Mouse (Mus musculus) megakaryocyte, embryonic 14.5 days (primary cell): Measurements from ENCODE around the gene Vezf1.

Source experiments
- FLI1 ChIP-seq: IDR thresholded peaks from 2 replicates; pipeline ENCODE4 v1.6.1; 2012; ENCODE audit warnings: low read length, inconsistent platforms, mixed read lengths
- GATA1 ChIP-seq: IDR thresholded peaks from 3 replicates; pipeline ENCODE4 v1.6.1; 2012; ENCODE audit warnings: mixed read lengths, low read length, inconsistent platforms, borderline replicate concordance

DNA sequence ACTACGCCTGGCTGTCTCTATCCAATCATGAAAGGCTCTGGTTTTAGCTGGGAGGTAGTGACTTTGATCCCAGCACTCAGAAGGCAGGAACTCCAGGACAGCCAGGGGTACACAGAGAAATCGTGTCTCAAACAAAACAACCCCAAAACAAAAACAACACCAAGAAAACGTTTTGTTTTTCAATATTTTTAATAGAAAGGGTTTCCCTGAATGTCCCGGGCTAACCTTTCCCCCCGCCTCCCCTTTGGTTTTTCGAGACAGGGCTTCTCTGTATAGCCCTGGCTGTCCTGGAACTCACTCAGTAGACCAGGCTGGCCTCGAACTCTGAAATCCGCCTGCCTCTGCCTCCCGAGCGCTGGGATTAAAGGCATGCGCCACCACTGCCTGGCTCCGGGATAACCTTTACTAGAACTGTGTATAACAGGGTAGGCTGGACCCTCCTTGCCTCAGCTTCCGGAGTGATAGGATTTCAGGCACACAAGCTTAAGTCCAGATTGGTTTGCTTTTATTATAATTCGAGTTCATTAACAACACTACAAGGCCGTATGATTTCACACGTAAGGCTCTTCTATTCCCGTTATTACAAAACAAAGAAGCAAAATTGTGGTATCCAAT is 21.6 kb upstream of the Vezf1 start:
- TF ChIP-seq GATA1: no peak
- TF ChIP-seq FLI1: no peak
